Mouse (Mus musculus) heart, postnatal 4 days (tissue): ENCODE measurements around the gene Ap2b1. TPM values are rescaled to one million over a fixed set of nuclear protein-coding genes. Genes with fewer than 3 reads are reported as not detected.
A peak's percentile ranks its signal among the peaks of the same experiment; 100 is the strongest.
"Not testable (repeated sequence)": the region's sequence is repeated elsewhere in the genome, so short reads cannot be mapped to it uniquely, and the experiment has no call there.

Experiments
- DNase-seq: peaks from one replicate; pipeline ENCODE4 v3.0.0; 2021
- total RNA-seq, 2 experiments: library from RNA; stranded (reverse); gene quantifications; 2 replicates each; pipeline ENCODE4 v1.2.3; 2021

Ap2b1 gene
- total RNA-seq: 10 to 100 TPM; 76.7 to 83.4 TPM

DNA sequence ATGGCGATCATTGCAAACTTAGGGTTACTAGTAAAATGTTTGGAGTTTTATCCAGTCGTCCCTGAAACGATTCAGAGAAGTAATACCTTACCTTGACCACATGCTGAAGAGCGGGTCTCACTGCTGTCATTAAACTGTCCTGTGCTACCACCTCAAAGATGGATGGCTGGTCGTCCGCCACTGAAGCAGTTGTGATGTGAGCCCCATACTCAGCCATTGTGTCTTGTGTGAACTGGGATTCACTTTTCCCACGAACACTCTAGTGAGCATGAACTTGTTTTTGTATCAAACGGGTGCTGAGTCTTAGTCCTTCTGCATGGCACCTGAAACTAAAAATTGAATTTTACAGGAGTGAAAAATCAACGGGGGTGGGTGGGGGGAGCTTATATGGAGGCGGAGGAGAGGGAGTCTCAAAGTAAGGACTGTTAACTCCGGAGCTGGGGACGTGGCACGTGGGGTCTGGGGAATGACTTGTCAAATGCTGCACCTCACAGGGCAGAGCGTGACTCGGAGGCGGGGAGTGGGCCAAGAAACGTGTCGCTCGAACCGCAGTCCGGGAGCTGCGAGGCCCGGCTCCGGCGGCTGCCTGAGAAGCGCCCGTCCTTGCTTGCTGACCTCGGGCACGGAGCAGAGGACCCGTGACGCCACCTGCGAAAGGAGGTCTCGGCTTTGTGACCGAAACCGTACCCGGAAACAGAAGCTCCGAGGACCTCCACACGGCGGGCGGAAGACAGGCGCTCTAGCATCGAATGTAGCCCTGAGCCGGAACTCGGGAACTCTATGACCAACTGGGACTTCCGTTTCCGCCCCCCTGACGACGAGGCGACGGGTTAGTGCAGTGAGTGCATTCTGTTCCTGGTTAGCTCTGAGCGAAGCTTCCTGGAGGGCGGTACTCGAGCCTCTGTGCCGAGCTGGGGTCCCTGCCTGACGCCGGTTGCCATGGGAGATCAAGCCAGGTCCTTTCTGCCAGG lies at the start of gene Ap2b1:
Gene Ap2b1, plus strand, starts transcription at position 800 of the 971 bp plus-strand sequence.
- DNase-seq: peak; percentile 92

DNA sequence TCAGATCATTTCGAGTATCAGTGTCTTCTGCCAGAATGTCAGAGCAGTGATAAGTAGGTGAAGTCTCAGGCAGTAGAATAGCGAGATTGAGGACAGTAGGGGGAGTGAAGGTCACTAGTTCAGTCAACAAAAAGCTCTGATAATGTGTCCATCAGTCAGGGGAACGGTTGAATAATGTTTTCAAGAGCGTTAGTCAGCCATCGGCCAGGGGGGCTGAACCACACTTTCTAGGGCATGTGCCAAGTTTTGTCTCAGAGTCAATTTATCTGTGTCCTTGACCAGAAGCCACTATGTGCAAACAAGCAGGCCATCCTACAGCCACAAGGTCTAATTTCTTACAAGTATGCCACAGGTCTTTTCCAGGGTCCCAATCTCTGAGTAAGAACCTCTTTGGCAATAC lies 41.6 kb upstream of the Ap2b1 start:
- DNase-seq: not testable (repeated sequence)

- no peak for DNase-seq
Observed at GRCm38 (mm10) chr11:83262673-83263072, 36.2 kb upstream of the Ap2b1 start.

- DNase-seq: no peak
Observed at GRCm38 (mm10) chr11:83263146-83263545, 35.7 kb upstream of the Ap2b1 start.

- no peak for DNase-seq
Observed at GRCm38 (mm10) chr11:83270842-83271150, 28.0 kb upstream of the Ap2b1 start.

DNA sequence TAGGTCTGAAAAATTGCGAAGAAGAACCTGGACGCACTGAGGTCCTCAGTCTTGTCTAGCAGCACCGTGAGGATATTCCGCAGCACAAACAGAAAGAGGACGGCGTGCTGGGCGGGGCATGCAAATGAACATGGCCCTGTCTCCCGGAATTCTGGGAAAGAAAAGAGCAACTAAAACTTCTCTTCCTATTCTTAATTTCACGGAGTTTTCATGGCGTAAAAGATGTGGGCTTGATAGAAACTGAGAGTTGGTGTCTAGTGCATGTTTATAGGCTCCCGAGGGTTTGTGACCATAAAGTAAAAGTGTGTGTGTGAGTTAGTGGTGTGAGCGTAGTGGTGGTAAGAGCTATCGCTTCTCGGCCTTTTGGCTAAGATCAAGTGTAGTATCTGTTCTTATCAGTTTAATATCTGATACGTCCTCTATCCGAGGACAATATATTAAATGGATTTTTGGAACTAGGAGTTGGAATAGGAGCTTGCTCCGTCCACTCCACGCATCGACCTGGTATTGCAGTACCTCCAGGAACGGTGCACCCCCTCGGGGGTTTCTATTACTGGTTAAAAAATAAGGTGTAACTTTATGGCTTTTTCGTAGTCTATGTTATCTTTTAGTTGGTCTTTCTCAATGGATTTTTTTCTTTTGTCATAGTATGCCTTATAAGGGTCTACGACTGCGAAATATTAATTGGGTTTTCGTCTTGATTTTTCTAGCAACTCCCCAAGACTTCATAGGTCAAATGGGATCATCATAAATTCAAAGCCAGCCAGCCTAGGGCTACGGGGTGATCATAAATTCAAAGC lies 27.5 kb upstream of the Ap2b1 start:
- DNase-seq: peak; percentile 79

DNA sequence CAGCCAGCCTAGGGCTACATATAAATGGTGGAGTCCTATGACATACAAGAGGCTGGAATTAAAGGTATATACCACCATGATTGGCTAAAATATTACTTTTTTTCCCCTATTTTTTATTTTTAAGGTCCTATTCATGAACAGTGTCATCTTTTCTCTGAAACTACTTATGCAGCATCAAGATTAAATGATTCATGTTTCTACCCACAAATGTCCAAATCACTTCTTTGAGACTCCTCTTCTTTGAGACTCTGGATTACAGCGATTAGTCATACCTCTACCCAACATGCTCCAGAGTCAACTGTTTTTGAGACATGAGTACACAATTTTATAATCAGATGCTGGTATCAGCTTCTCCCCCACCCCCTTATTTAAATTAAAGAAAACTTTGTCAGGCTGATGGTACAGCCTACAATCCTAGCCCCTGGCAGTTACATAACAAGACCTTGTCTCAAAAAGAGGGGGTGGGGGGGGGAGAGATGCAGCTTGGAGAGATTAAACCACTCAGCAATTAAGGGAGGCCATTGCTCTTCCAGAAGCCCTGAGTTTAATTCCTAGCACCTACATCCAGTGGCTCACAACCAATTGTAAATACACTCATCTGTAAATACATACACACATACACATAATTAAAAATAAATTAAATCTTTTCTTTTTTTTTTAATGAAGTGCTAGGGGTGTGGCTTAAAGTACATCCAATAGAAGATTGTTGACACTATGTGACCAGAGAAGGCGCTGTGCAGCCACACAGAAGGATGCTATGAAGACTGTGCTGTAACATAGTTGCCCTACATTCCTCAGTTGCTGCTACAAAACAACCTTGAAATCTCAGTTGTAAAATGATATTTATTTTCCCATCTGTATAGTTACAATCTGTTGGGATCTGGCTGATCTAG lies 26.6 kb upstream of the Ap2b1 start:
- no peak for DNase-seq

- no peak for DNase-seq
Observed at GRCm38 (mm10) chr11:83276251-83276650, 22.6 kb upstream of the Ap2b1 start.

DNA sequence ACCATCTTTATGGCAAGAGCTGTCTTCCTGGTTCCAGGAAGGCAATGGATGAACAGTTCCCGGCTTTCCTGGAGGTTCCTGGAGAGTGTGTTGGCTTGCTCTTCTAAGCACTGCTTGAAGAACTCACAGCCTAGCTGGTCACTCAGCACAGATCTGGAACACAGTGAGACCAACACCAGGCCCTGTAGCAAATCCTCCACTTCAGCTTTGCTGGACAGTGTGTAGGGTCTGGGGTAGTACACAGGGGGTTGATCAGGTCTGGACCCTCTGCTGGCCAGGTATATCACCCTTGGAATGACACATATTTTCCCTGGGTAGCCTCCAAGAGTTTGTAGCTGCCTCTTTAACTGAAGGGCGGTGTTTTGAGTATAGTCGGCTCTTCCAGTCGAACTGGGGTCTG lies 19.8 kb upstream of the Ap2b1 start:
- DNase-seq: no peak

GRCm38 (mm10) chr11:83279691-83280090 lies 19.1 kb upstream of the Ap2b1 start:
- DNase-seq: peak; percentile 74

DNA sequence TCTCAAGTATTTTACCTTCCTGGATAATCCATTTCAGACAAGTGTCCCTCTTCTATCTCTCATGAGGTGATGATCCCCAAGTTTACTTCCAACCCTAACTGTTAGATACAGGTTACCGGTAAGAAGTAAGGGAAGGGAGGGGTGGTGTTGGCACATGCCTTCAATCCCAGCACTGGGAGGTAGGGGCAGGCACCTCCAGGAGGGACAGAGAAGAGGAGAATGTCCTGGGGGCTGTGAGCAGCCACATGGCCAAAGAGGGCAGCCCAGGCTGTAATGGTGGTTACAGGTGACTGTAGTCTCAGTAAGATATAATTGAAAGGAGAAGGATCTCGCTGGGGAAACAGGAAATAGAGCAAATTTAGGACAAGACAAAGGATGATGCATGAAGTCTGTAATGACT lies 16.7 kb upstream of the Ap2b1 start:
- DNase-seq: no peak

- no peak for DNase-seq
Observed at GRCm38 (mm10) chr11:83285627-83286026, 13.2 kb upstream of the Ap2b1 start.

DNA sequence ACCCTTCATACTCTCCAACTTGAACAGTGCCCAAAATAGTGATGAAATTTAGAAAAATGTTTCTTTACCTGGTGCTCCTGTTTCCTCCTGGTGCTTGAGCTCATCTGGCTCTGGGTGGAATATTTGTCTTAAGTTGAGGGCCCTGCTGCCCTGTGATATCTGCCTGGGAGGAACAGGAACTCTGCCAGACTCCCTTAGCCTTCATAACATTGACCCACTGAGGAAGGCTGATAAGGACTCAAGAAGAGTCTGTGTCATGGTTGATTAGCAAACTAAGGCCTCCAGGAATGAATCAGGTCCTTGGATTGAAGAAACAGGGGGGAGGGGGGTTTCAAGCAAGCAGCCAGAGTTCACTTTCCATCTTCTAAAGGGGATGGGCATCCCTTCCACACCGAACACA lies 12.3 kb upstream of the Ap2b1 start, which contains the start of gene Slfn14:
Gene Slfn14, minus strand, starts transcription at position 161 of the 400 bp plus-strand sequence.
- no peak for DNase-seq

DNA sequence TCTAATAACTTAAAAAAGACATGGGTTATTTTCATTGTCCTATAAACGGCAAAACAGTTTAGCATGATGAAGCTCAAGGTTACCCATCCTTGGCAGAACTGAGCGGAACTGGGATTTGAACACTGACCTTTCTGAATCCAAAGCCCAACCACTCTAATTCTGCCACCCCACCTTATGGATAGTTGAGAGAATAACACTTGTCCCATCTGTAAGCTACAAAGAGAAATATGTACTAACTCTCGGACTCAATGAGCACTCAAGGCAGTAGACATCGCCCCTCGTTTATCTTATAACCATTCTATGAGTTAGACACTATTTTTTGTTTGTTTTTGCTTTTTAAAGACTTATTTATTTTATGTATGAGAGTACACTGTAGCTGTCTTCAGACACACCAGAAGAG lies 9.8 kb upstream of the Ap2b1 start:
- no peak for DNase-seq

DNA sequence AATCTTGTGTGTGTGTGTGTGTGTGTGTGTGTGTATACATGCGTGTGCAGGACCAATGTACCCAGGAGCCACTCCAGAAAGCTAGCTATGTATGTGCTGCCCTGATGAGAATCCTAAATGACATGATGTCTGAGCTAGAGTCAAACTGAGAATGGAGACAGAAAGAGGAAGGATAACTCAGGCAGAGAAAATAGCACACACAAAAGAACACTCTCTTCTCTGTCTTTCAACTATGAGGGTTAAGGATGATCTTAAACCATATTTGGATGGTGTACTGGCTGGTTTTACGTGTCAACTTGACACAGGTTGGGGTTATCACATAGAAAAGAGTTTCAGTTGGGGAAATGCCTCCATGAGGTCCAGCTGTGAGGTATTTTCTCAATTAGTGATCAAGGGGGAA lies 9.2 kb upstream of the Ap2b1 start:
- no peak for DNase-seq

- DNase-seq: peak; percentile 95
Observed at GRCm38 (mm10) chr11:83291375-83292250, 7.2 kb upstream of the Ap2b1 start.

DNA sequence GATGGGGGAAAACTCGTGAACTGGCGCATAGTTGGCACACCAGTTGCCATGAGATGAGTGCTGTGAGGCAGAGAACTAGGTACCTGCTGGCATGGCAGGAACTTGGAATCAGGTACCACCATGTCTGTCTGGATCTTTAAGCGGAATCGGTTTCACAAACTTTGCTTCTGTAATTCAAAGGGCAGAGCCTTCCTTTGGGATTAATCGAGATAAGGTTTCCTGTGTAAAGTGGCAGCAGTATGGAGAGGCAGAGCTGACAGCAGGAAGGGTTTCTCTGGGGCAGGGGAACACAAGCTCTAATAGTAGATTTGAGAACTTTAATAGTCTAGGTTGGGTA lies 6.6 kb upstream of the Ap2b1 start:
- no peak for DNase-seq

- no peak for DNase-seq
Observed at GRCm38 (mm10) chr11:83293182-83293581, 5.6 kb upstream of the Ap2b1 start.

GRCm38 (mm10) chr11:83294133-83294532 lies 4.7 kb upstream of the Ap2b1 start:
- no peak for DNase-seq

GRCm38 (mm10) chr11:83297816-83298215 lies 1.0 kb upstream of the Ap2b1 start:
- no peak for DNase-seq

DNA sequence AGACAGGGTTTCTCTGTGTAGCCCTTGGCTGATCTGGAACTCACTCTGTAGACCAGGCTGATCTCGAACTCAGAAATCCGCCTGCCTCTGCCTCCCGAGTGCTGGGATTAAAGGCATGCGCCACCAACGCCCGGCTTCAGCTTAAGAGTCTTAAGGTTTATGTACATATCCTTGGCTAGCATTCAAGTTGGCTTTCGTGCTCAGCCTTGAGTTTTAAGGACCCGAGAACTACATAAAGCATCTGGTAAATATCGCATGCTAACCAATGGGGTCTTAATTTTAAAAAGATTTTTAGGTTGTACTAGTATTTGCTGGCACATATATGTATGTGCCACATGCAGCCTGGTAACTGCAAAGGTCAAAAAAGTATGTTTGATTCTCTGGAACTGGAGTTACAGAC lies 900 bp downstream of the Ap2b1 start:
- DNase-seq: no peak

DNA sequence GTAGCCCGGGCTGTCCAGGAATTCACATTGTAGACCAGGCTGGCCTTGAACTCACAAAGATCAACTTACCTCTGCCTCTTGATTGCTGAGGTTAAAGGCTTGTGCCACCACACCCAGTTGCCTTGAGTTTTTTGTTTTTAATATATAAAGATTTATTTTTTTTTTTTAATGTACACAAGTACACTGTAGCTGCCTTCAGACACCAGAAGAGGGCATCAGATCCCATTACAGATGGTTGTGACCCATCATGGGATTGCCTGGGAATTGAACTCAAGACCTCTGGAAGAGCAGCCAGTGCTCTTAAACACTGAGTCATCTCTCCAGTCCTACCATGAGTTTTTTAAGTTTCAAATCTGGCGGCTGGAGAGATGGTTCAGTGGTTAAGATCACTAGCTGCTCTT lies 2.6 kb downstream of the Ap2b1 start:
- no peak for DNase-seq
